Mouse (Mus musculus) thymus, adult 2 months (tissue): ENCODE measurements at regions not wholly inside any gene's neighbourhood (a gene's known extent, or its start where the extent isn't known, plus 50 kb on each side); places are given as distances from the start of the nearest gene placed in this dataset.

ENCODE experiments used
- CTCF ChIP-seq: fragments of 200-500 bp; IDR thresholded peaks from 2 replicates; pipeline ENCODE4 v1.5.1; 2012; ENCODE audit warnings: mild to moderate bottlenecking, control low read depth, low read length, moderate library complexity, borderline replicate concordance; ENCODE audit not compliant: control insufficient read depth, poor library complexity, insufficient read depth; ENCODE audit errors: extremely low read depth
- POLR2A ChIP-seq: fragments of 200-500 bp; IDR thresholded peaks from 2 replicates; pipeline ENCODE4 v1.6.1; 2012; ENCODE audit warnings: mild to moderate bottlenecking, low read length, control low read depth, moderate library complexity; ENCODE audit not compliant: control insufficient read depth, poor library complexity, insufficient read depth; ENCODE audit errors: extremely low read depth

- no peak for TF ChIP-seq CTCF
- no peak for TF ChIP-seq POLR2A
Observed at GRCm38 (mm10) chr13:110602894-110603293, 208.0 kb downstream of the Plk2 start.
